Mouse (Mus musculus) intestine, postnatal 0 days (tissue): ENCODE measurements around the gene Hist2h3c2. TPM values are rescaled to one million over a fixed set of nuclear protein-coding genes. Genes with fewer than 3 reads are reported as not detected.
A peak's percentile ranks its signal among the peaks of the same experiment; 100 is the strongest.
"Not testable (repeated sequence)": the region's sequence is repeated elsewhere in the genome, so short reads cannot be mapped to it uniquely, and the experiment has no call there.

Source experiments
- ATAC-seq: fragments of 200-750 bp; cut with Nextera tagmentation; 2 replicates; pipeline ENCODE4 v1.8.0; 2017; ENCODE audit warnings: mild to moderate bottlenecking, moderate TSS enrichment, moderate library complexity
- H3K27ac ChIP-seq: fragments of 300-500 bp; sonication (generic); 2 replicates; pipeline ENCODE4 v1.5.1; 2014; ENCODE audit warnings: mild to moderate bottlenecking, low read depth, low read length, moderate library complexity
- H3K27me3 ChIP-seq: fragments of 300-500 bp; sonication (generic); replicated peaks from 2 replicates; pipeline ENCODE4 v1.6.1; 2014; ENCODE audit warnings: low read length, mixed read lengths; ENCODE audit not compliant: control insufficient read depth, insufficient read depth
- H3K36me3 ChIP-seq: fragments of 300-500 bp; sonication (generic); 2 replicates; pipeline ENCODE4 v1.6.1; 2014; ENCODE audit warnings: mild to moderate bottlenecking, moderate library complexity; ENCODE audit not compliant: control insufficient read depth, insufficient read depth
- H3K4me1 ChIP-seq: fragments of 300-500 bp; sonication (generic); replicated peaks from 2 replicates; pipeline ENCODE4 v1.6.1; 2014; ENCODE audit warnings: antibody characterized with exemption, low read length, mixed read lengths; ENCODE audit not compliant: control insufficient read depth, insufficient read depth
- H3K4me2 ChIP-seq: fragments of 300-500 bp; sonication (generic); replicated peaks from 2 replicates; pipeline ENCODE4 v1.6.1; 2014; ENCODE audit warnings: low read depth, mild to moderate bottlenecking, moderate library complexity
- H3K4me3 ChIP-seq: fragments of 300-500 bp; sonication (generic); 2 replicates; pipeline ENCODE4 v1.5.1; 2014; ENCODE audit warnings: low read depth, low read length
- H3K9ac ChIP-seq: fragments of 300-500 bp; sonication (generic); 2 replicates; pipeline ENCODE4 v1.6.1; 2014; ENCODE audit warnings: mild to moderate bottlenecking, low read depth, low read length
- H3K9me3 ChIP-seq: fragments of 300-500 bp; sonication (generic); 2 replicates; pipeline ENCODE4 v1.6.1; 2016; ENCODE audit warnings: mixed run types; ENCODE audit not compliant: control insufficient read depth
- CTCF ChIP-seq: sonication (generic); IDR thresholded peaks from 2 replicates; pipeline ENCODE4 v1.5.1; 2016; ENCODE audit warnings: low read depth, mild to moderate bottlenecking, control low read depth, antibody characterized with exemption, moderate library complexity
- WGBS: fragments of 180-500 bp; shearing (Covaris S2); extraction: QIAGEN DNeasy Blood & Tissue Kit; methylation state at CpG from one replicate; pipeline ENCODE4 v1.1.7; 2014; 5-methylcytosine and 5-hydroxymethylcytosine counted together
- polyA plus RNA-seq: library from polyadenylated mRNA; unstranded; fragments of >200 nt; fragmentation: Nextera tagmentation; extraction: Ambion mirVana; gene quantifications from 2 replicates; pipeline ENCODE4 v1.2.1, GENCODE M21; 2015

Hist2h3c2 gene
- polyA plus RNA-seq: 1.1 and 1.5 TPM in 2 replicates

DNA sequence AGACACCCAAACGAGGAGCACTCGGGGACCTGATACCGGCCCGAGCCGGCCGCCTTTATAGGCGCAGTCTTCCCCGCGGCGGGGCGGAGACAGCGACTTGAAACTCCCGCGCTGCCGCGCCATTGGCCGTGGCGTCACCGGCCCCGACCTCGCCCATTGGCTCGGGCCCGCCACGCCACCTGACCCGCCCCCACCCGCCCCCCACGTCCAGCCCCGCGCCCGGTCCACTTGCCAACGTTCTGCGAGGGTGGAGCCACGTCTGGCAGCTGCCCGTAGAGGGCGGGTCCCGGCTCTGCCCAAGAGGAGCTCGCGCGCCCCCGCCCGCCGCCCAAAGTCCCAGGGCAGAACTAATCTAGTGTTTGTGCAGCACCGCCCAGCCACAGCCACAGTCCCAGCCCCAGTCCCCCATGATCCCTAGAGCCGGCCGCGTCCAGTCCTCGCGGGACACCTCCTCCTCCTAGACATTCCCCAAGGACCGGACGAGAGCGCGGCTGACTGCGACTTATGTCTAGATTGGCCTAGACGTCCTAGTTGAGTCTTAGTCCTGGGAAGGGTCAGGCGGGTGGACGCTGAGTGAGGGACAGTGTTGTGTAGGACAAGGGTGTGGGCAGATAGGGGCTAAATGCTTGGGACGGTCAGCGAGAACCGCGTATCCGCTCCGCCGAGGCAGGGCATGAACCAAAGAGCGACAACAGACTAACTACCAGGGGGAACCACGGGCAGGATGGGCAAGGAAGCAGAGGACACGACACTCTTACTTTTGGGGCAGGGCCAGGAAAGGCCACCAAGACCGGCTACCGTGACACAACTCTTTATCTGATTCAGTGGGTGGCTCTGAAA lies at the start of gene Hist2h3c2:
Gene Hist2h3c2, minus strand, starts transcription at position 174 of the 840 bp plus-strand sequence.
- ATAC-seq: peak; percentile 87
- not testable (repeated sequence) for H3K27me3 ChIP-seq, H3K36me3 ChIP-seq, H3K9me3 ChIP-seq
- peak within 1 kb of the TSS; percentile 70 for H3K4me2 ChIP-seq
- WGBS: 1% methylated on average over 10 of the region's 68 CpGs
- H3K9ac ChIP-seq: peak within 1 kb of the TSS; percentile 54
- H3K27ac ChIP-seq: peak within 1 kb of the TSS; percentile 41
- peak within 1 kb of the TSS; percentile 41 for H3K4me3 ChIP-seq
- peaks cover 17% of the 10 kb centered on the region for H3K4me1 ChIP-seq

DNA sequence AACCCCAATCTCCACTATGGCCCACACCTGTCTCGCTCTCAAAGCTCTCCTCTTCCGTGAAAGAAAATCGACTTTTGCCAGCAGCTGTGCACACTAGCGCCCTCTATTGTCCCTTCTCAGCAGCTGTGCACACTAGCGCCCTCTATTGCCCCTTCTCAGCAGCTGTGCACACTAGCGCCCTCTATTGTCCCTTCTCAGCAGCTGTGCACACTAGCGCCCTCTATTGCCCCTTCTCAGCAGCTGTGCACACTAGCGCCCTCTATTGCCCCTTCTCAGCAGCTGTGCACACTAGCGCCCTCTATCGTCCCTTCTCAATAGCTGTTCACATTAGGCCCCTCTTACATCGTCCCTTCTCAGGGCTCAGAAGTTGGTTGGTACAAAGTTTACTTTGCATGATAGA lies 48.4 kb upstream of the Hist2h3c2 start:
- H3K27me3 ChIP-seq: peaks cover 10% of the 10 kb centered on the region; the same call in 1 of the 2 replicates
- H3K4me1 ChIP-seq, H3K4me3 ChIP-seq, H3K27ac ChIP-seq, ATAC-seq, H3K4me2 ChIP-seq, H3K9ac ChIP-seq, H3K9me3 ChIP-seq, H3K36me3 ChIP-seq: not testable (repeated sequence)
- 88% methylated on average over 11 of the region's 11 CpGs for WGBS
- peak; percentile 91 for TF ChIP-seq CTCF

DNA sequence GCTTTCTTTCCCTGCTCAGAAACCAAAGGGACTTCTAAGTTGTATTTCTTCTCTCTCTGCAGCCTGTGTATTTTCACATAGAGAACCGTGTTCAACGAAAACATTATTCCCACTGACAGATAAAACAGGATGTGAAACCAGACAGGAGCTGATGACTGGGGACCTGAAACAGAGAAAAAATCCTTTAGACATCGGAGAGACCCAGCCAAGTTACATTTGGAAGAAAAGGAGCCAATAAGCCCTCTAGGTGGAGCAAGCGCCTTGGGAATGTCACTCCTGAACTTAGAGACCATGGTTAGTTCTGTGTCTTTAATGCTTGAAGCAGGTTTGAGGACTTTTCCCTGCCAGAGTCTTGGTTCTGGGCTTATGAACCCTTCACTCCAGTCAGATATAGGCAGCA lies 45.5 kb upstream of the Hist2h3c2 start:
- Histone ChIP-seq H3K27me3 (peaks cover 10% of the 10 kb centered on the region; the same call in 1 of the 2 replicates), H3K9me3 (no peaks in the 10 kb centered on the region), H3K4me1 (no peaks in the 10 kb centered on the region), H3K27ac (no peak overlapping the region), H3K4me2 (no peak overlapping the region), H3K36me3 (no peaks in the 10 kb centered on the region), H3K4me3 (no peak overlapping the region), H3K9ac (no peak overlapping the region)
- 16% methylated on average over 4 of the region's 4 CpGs for WGBS
- peak; percentile 70 for TF ChIP-seq CTCF
- no peak for ATAC-seq

DNA sequence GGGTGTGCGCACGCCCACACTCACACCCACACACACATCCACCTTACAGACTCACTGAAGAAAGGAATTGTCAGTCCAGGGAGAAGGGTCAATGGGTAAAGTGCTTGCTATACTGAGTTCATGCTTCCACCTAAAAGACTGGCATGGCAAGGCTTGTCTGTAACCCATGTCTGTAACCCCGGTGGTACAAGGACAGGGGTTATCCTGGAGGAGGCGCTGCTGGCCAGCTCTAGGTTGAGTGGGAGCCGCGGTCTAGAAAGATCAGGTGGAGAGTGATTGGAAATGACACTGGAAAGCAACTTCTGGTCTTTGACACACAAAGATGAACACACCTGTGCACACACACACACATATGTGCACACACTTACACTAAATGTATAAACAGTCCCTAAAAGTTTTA lies 41.7 kb upstream of the Hist2h3c2 start:
- no peak overlapping the region for H3K27ac ChIP-seq
- peak; percentile 13; the same call in 1 of the 2 replicates for TF ChIP-seq CTCF
- H3K36me3 ChIP-seq: no peaks in the 10 kb centered on the region
- no peaks in the 10 kb centered on the region for H3K9me3 ChIP-seq
- H3K4me1 ChIP-seq: no peaks in the 10 kb centered on the region
- H3K4me3 ChIP-seq: no peak overlapping the region
- WGBS: 52% methylated on average over 6 of the region's 6 CpGs
- ATAC-seq: no peak
- no peak overlapping the region for H3K4me2 ChIP-seq
- H3K27me3 ChIP-seq: peaks cover 10% of the 10 kb centered on the region; the same call in 1 of the 2 replicates
- no peak overlapping the region for H3K9ac ChIP-seq

DNA sequence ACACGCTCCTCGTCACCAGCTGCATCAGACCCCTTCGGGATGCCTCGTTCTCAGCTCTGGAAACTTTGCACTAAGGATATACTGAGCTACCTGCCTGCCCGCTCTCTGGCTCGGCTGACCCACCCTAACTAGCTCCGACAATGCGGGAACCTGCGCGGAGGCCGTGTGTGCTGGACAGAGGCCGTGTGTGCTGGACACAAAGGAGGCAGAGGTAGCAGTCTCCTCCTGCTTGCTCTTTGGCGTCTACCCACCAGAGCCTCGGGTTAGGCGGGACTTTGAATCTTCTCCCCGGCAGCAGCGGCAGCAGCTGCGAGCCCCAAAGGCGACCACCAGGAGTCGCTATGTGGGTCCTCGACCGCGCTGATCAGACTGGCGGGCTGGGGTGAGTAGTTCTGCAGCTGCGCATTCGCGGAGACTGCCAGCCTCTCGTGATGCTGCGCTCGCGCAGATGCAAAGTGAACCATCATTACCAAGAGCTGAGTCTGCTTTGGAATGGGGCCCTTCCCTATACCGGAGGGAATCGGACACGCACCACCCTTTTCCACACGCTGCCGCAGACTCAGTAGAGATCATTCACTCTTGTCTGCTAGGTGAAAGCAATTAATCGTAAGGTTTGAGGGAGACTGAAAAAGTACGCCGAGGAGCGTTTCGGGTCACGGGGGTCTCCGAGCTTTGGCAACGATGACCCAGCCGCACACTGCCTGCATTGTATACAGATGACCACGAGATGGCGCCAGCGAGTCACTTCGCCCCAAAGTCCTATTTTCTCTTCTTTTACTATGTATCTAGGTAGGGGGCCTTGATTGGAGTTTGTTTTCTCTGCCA lies 39.1 kb upstream of the Hist2h3c2 start:
- peak; percentile 84 for ATAC-seq
- no peaks in the 10 kb centered on the region for H3K4me1 ChIP-seq
- no peaks in the 10 kb centered on the region for H3K36me3 ChIP-seq
- peak overlapping the region; percentile 87 for H3K4me2 ChIP-seq
- under 1% methylated on average over 49 of the region's 49 CpGs for WGBS
- H3K9ac ChIP-seq: peak overlapping the region; percentile 34; the same call in 1 of the 2 replicates
- H3K4me3 ChIP-seq: peak overlapping the region; percentile 51
- H3K27ac ChIP-seq: peak overlapping the region; percentile 70
- TF ChIP-seq CTCF: peak; percentile 82
- H3K27me3 ChIP-seq: no peaks in the 10 kb centered on the region
- no peaks in the 10 kb centered on the region for H3K9me3 ChIP-seq

DNA sequence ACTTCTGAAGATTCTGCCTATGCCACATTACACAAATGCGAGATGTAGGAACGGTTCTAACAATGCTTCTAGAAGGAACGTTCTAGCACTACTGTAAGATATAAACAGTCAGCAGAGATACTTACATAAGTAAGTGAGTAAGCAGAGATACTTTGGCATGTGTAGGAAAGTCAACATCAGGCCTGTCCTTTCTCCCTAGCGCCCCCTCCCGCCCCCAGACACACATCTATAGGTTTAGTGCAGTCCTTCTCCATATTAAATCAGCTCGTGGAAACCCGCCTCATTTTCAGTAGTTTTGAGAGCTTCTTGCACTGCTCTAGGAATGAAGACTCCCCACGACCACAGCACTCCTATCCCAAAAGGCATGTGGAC lies 38.5 kb upstream of the Hist2h3c2 start:
- Histone ChIP-seq H3K36me3 (no peaks in the 10 kb centered on the region), H3K4me2 (peak overlapping the region; percentile 87), H3K9me3 (no peaks in the 10 kb centered on the region), H3K27ac (no peak overlapping the region), H3K27me3 (no peaks in the 10 kb centered on the region), H3K4me1 (no peaks in the 10 kb centered on the region), H3K4me3 (peak overlapping the region; percentile 51), H3K9ac (no peak overlapping the region)
- 20% methylated on average over 8 of the region's 8 CpGs for WGBS
- 0 out of 2 replicates have a peak, but pooled peaks have one; percentile 20 for ATAC-seq
- TF ChIP-seq CTCF: peak; percentile 46; the same call in 1 of the 2 replicates
